ENCODE assay signal across 8 mouse cellular contexts in the genomic region with DNA sequence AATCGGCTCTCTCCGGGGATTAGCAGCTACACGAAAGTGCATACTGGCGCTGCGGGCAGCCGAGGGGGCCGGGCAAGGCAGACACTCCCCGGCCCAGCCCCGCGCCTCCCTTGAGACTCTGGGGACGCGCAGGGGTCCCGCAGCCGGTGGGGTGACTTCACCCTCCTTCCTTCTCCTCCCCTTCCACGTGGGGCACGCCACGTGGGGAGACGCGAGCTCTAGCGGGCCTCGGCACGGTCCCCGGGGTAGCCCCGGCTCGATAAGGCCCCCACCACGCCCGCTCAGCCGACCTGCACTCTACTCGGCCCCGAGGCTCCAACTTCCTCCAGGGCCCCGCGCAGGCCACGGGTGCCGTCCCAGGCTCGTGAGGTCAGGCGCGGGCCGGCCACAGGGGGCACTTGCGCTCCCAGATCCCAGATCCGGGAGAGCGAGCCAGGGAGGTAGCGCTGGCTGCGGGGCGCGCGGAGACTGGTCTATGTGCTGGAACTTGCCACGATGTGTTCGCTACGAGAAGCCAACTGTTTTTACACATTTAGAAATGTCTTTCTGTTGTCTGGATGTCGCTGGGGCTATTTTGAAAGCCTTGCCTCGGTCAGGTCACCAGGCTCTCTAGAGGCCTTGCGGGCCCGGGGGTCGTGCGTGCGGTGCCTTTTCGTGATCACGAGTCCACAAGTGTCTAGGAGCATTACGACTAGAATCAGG. TPM values are rescaled to one million over a fixed set of nuclear protein-coding genes. Genes with fewer than 3 reads are reported as not detected.
DNase-seq lines count a peak whose midpoint lies in the region; ATAC-seq and TF ChIP-seq lines count a peak whose summit lies in the region.

Ctbp2 (minus strand) TSS at position 356 of the 702 bp plus-strand sequence.

- H3K27me3 ChIP-seq in MEL (ENCODE audit: control insufficient read depth in 1 of 2, insufficient read depth in 2 of 2, low read length in 2 of 2), result no peaks in the 10 kb centered on the region
- H3K27me3 ChIP-seq in cerebellum, adult 2 months (ENCODE audit: control insufficient read depth, insufficient read depth, low read length), result no peaks in the 10 kb centered on the region
- H3K27me3 ChIP-seq in lung, embryonic 14.5 days (ENCODE audit: insufficient read depth, low read length), result no peaks in the 10 kb centered on the region
- H3K27me3 ChIP-seq in neural tube, embryonic 15.5 days (replicated peaks), result peaks cover 8% of the 10 kb centered on the region; the same call in 1 of the 2 replicates

- 0 out of 4 replicates have a peak, but pooled peaks of 1 of the 2 experiments have one; percentile 0 for TF ChIP-seq EP300 in MEL (IDR thresholded peaks at IDR 0.05; ENCODE audit: low read depth in 1 of 2, low read length in 2 of 2)

- peak within 1 kb of the TSS; percentile 97 for H3K4me3 ChIP-seq in MEL (ENCODE audit: control insufficient read depth in 1 of 2, insufficient read depth in 1 of 2, low read depth in 2 of 2, low read length in 2 of 2)
- peak within 1 kb of the TSS; percentile 89 for H3K4me3 ChIP-seq in cerebellum, adult 2 months (replicated peaks; ENCODE audit: insufficient read depth, low read depth, low read length)
- H3K4me3 ChIP-seq in lung, embryonic 14.5 days (ENCODE audit: low read depth, low read length), result peak within 1 kb of the TSS; percentile 94
- H3K4me3 ChIP-seq in neural tube, embryonic 15.5 days (replicated peaks), result peak within 1 kb of the TSS; percentile 84

- H3K4me2 ChIP-seq in lung, embryonic 14.5 days, result peak within 1 kb of the TSS; percentile 96
- peak within 1 kb of the TSS; percentile 98 for H3K4me2 ChIP-seq in neural tube, embryonic 15.5 days

- WGBS in cerebellum, adult 2 months, result 2% methylated on average over 59 of the region's 59 CpGs
- WGBS in lung, embryonic 14.5 days, result under 1% methylated on average over 59 of the region's 59 CpGs
- WGBS in neural tube, embryonic 15.5 days, result under 1% methylated on average over 52 of the region's 59 CpGs

- no peak for TF ChIP-seq RAD21 in MEL (IDR thresholded peaks at IDR 0.05; ENCODE audit: low read depth, low read length)

- TF ChIP-seq CTCF in MEL (IDR thresholded peaks at IDR 0.05 in 2 of 3, conservative IDR thresholded peaks at IDR 0.05 in 1 of 3; ENCODE audit: control insufficient read depth in 1 of 3, insufficient read depth in 1 of 3, low read depth in 2 of 3, low read length in 3 of 3, poor library complexity in 1 of 3, severe bottlenecking in 1 of 3), result peak in 1 of 3 experiments; percentile 35; a peak in 3 of 6 replicates
- TF ChIP-seq CTCF in cerebellum, adult 2 months (IDR thresholded peaks at IDR 0.05; ENCODE audit: borderline replicate concordance, insufficient read depth, low read depth, low read length), result peak; percentile 39; the same call in 1 of the 2 replicates
- peak; percentile 58 for TF ChIP-seq CTCF in lung, embryonic 14.5 days (IDR thresholded peaks at IDR 0.05; ENCODE audit: low read depth)

- peaks cover 42% of the 10 kb centered on the region for H3K79me2 ChIP-seq in MEL (ENCODE audit: control insufficient read depth, insufficient read depth, low read length, poor library complexity)

- peaks cover 0 to 13% of the 10 kb centered on the region in 2 experiments; a peak in 2 of 4 replicates for H3K36me3 ChIP-seq in MEL (ENCODE audit: control insufficient read depth in 1 of 2, insufficient read depth in 2 of 2, low read length in 2 of 2)
- H3K36me3 ChIP-seq in lung, embryonic 14.5 days (ENCODE audit: insufficient read depth), result no peaks in the 10 kb centered on the region
- H3K36me3 ChIP-seq in neural tube, embryonic 15.5 days, result no peaks in the 10 kb centered on the region

- peak; percentile 86 for ATAC-seq in lung, embryonic 14.5 days (ENCODE audit: insufficient read depth)
- ATAC-seq in neural tube, embryonic 15.5 days (ENCODE audit: low FRiP score), result peak; percentile 54

- H3K9ac ChIP-seq in MEL (ENCODE audit: control insufficient read depth, low read depth, low read length, poor library complexity, severe bottlenecking), result peak within 1 kb of the TSS; percentile 87
- H3K9ac ChIP-seq in lung, embryonic 14.5 days, result peak within 1 kb of the TSS; percentile 98
- H3K9ac ChIP-seq in neural tube, embryonic 15.5 days (replicated peaks), result peak within 1 kb of the TSS; percentile 89

- DNase-seq in MEL (ENCODE audit: low read depth, low spot score), result no peak
- peak; percentile 82 to 84 for DNase-seq in cerebellum, adult 2 months
- peak; percentile 18 to 42 for DNase-seq in frontal cortex, adult 2 months (ENCODE audit: extremely low spot score in 1 of 2, low spot score in 1 of 2)
- DNase-seq in heart, postnatal 4 days, result peak; percentile 93
- peak; percentile 42 to 58 for DNase-seq in layer of hippocampus, adult 8-10 months (ENCODE audit: low spot score in 2 of 2)
- DNase-seq in lung, embryonic 14.5 days, result peak; percentile 89
- DNase-seq in testis, postnatal 14 days (ENCODE audit: low spot score), result peak; percentile 74

- H3K9me3 ChIP-seq in MEL (replicated peaks; ENCODE audit: insufficient read depth, low read length), result no peaks in the 10 kb centered on the region
- H3K9me3 ChIP-seq in lung, embryonic 14.5 days (ENCODE audit: low read depth, low read length), result no peaks in the 10 kb centered on the region
- H3K9me3 ChIP-seq in neural tube, embryonic 15.5 days (replicated peaks), result no peaks in the 10 kb centered on the region

- peaks cover 0 to 12% of the 10 kb centered on the region in 2 experiments; a peak in 3 of 4 replicates for H3K4me1 ChIP-seq in MEL (ENCODE audit: control insufficient read depth in 1 of 2, insufficient read depth in 2 of 2, low read length in 2 of 2)
- H3K4me1 ChIP-seq in cerebellum, adult 2 months (ENCODE audit: control insufficient read depth, insufficient read depth, low read length), result peaks cover 12% of the 10 kb centered on the region; the same call in 1 of the 2 replicates
- peaks cover 12% of the 10 kb centered on the region for H3K4me1 ChIP-seq in lung, embryonic 14.5 days (ENCODE audit: insufficient read depth)
- peaks cover 35% of the 10 kb centered on the region for H3K4me1 ChIP-seq in neural tube, embryonic 15.5 days

- peak within 1 kb of the TSS; percentile 99 for H3K27ac ChIP-seq in MEL (ENCODE audit: control insufficient read depth, low read depth, low read length)
- H3K27ac ChIP-seq in cerebellum, adult 2 months (ENCODE audit: insufficient read depth, low read length), result peak within 1 kb of the TSS; percentile 98
- H3K27ac ChIP-seq in lung, embryonic 14.5 days (ENCODE audit: low read depth), result peak within 1 kb of the TSS; percentile 99
- H3K27ac ChIP-seq in neural tube, embryonic 15.5 days (replicated peaks), result peak within 1 kb of the TSS; percentile 95

- peak; percentile 68 to 84 for TF ChIP-seq POLR2A in MEL (IDR thresholded peaks at IDR 0.05; ENCODE audit: control insufficient read depth in 1 of 2, insufficient read depth in 1 of 2, low read depth in 1 of 2, low read length in 2 of 2, poor library complexity in 1 of 2)
- TF ChIP-seq POLR2A in cerebellum, adult 2 months (IDR thresholded peaks at IDR 0.05; ENCODE audit: borderline replicate concordance, insufficient read depth, low read length), result no peak; the same call in 1 of the 2 replicates

TF ChIP-seq in MEL, 35 proteins besides CTCF, POLR2A, EP300 and RAD21:
- peak; percentile 64 for TF ChIP-seq USF1 (IDR thresholded peaks at IDR 0.05; ENCODE audit: low read depth, low read length)
- TF ChIP-seq ETS1 (IDR thresholded peaks at IDR 0.05; ENCODE audit: low read depth, low read length), result 0 out of 2 replicates have a peak, but pooled peaks have one; percentile 11
- TF ChIP-seq NELFE (IDR thresholded peaks at IDR 0.05; ENCODE audit: low read depth, low read length), result peak; percentile 66; the same call in 1 of the 2 replicates
- TF ChIP-seq SIN3A (IDR thresholded peaks at IDR 0.05; ENCODE audit: low read length), result peak; percentile 83
- no peak for TF ChIP-seq MAZ (IDR thresholded peaks at IDR 0.05; ENCODE audit: low read depth, low read length)
- TF ChIP-seq CHD2 (IDR thresholded peaks at IDR 0.05; ENCODE audit: low read length), result no peak
- TF ChIP-seq UBTF (IDR thresholded peaks at IDR 0.05; ENCODE audit: borderline replicate concordance, insufficient read depth, low read depth, low read length), result peak; percentile 100
- no peak for TF ChIP-seq TBP (IDR thresholded peaks at IDR 0.05; ENCODE audit: low read depth, low read length)
- peak; percentile 49; the same call in 1 of the 2 replicates for TF ChIP-seq HCFC1 (IDR thresholded peaks at IDR 0.05; ENCODE audit: low read depth, low read length)
- TF ChIP-seq MXI1 (IDR thresholded peaks at IDR 0.05; ENCODE audit: low read depth, low read length), result peak; percentile 96
- TF ChIP-seq RCOR1 (IDR thresholded peaks at IDR 0.05; ENCODE audit: low read depth, low read length), result 0 out of 2 replicates have a peak, but pooled peaks have one; percentile 36
- peak; percentile 67; the same call in 1 of the 2 replicates for TF ChIP-seq ZMIZ1 (IDR thresholded peaks at IDR 0.05; ENCODE audit: low read depth, low read length)
- peak; percentile 89 for TF ChIP-seq MYC (IDR thresholded peaks at IDR 0.05; ENCODE audit: low read depth, low read length)
- TF ChIP-seq TCF12 (IDR thresholded peaks at IDR 0.05; ENCODE audit: low read depth, low read length), result peak; percentile 8; the same call in 1 of the 2 replicates
- TF ChIP-seq MAX (IDR thresholded peaks at IDR 0.05; ENCODE audit: low read length), result peak; percentile 90

RNA-seq across cellular contexts. Expression of gene Ctbp2, which starts in this region (rescaled TPM):
- total RNA-seq in MEL (2012; rRNA removed), result 61.5 and 74.9 TPM in 2 replicates
- 10 to 100 TPM in 1 of 2 experiments, not detected in 1; 90.7 TPM for polyA plus RNA-seq in MEL (2012; ENCODE audit: insufficient read depth in 1 of 2, insufficient read length in 2 of 2, low read depth in 1 of 2, low replicate concordance in 2 of 2, missing spikeins in 1 of 2)
- 96.2 and 111 TPM in 2 replicates for polyA plus RNA-seq in cerebellum, adult 2 months (2012; rRNA removed)
- polyA plus RNA-seq in frontal cortex, adult 2 months (2012; rRNA removed), result 59.6 and 59.8 TPM in 2 replicates
- total RNA-seq in heart, postnatal 4 days (2021), result 10 to 100 TPM; 56.0 to 65.3 TPM
- 10 to 100 TPM; 51.6 to 59.4 (median 55.8) TPM for total RNA-seq in layer of hippocampus, adult 8-10 months (2022)
- 124 and 128 TPM in 2 replicates for polyA plus RNA-seq in lung, embryonic 14.5 days (2014; fragmentation: Nextera tagmentation; extraction: Ambion mirVana)
- 50.5 and 52.0 TPM in 2 replicates for polyA plus RNA-seq in neural tube, embryonic 15.5 days (2015; fragmentation: Nextera tagmentation; extraction: Ambion mirVana)
